Mouse (Mus musculus) skeletal muscle tissue, postnatal 0 days (tissue): ENCODE data around the gene Wwtr1. TPM values are rescaled to one million over a fixed set of nuclear protein-coding genes. Genes with fewer than 3 reads are reported as not detected.

Experiments
- microRNA-seq, 2 experiments: library from miRNA; unstranded; fragments of <30 nt; microRNA quantifications; one replicate each; pipeline ENCODE4; 2016
- polyA plus RNA-seq: library from polyadenylated mRNA; unstranded; fragments of >200 nt; fragmentation: Nextera tagmentation; extraction: Ambion mirVana; gene quantifications from 2 replicates; pipeline ENCODE4 v1.2.1, GENCODE M21; 2015

Wwtr1 gene
- polyA plus RNA-seq = 27.5 and 29.5 TPM in 2 replicates

GRCm38 (mm10) chr3:57575660-57576055 lies at the start of gene Wwtr1:
TSS of gene Wwtr1 (minus strand) at chr3:57575910.

GRCm38 (mm10) chr3:57425089-57425730 lies 150.5 kb downstream of the Wwtr1 start, which contains the start of gene Tm4sf4:
TSS of gene Tm4sf4 (plus strand) at chr3:57425314.

Small RNA genes lying within 50 kb of the gene (microRNA-seq; reads per million reads assigned to microRNA genes)
- gene Mir6377 = 0 reads per million in 2 experiments

Other genes with a start within 250 kb of the Wwtr1 start
- 0.13 TPM in 1 of 2 replicates, not detected in the other for gene Tm4sf4, start 150.6 kb downstream of the Wwtr1 start, polyA plus RNA-seq
- gene Commd2, start 75.8 kb upstream of the Wwtr1 start, polyA plus RNA-seq = 55.7 and 56.8 TPM in 2 replicates
- 0.05 and 0.07 TPM in 2 replicates for gene Ankub1, start 116.9 kb upstream of the Wwtr1 start, polyA plus RNA-seq
- gene Rnf13, start 160.2 kb upstream of the Wwtr1 start, polyA plus RNA-seq = 65.9 and 69.9 TPM in 2 replicates